Mouse (Mus musculus) intestine, embryonic 14.5 days (tissue): ENCODE measurements around the gene Ear1. TPM values are rescaled to one million over a fixed set of nuclear protein-coding genes. Genes with fewer than 3 reads are reported as not detected.
"Not testable (repeated sequence)": the region's sequence is repeated elsewhere in the genome, so short reads cannot be mapped to it uniquely, and the experiment has no call there.

Experiments used
- ATAC-seq: fragments of 200-750 bp; cut with Nextera tagmentation; replicated peaks from 2 replicates; pipeline ENCODE4 v1.8.0; 2017; ENCODE audit warnings: low read depth, moderate number of reproducible peaks, moderate TSS enrichment, moderate library complexity; ENCODE audit not compliant: low FRiP score, low TSS enrichment
- DNase-seq: peaks from one replicate; pipeline ENCODE4 v3.0.0-alpha.2; 2018; ENCODE audit warnings: low spot score
- H3K27ac ChIP-seq: fragments of 300-500 bp; sonication (generic); 2 replicates; pipeline ENCODE4 v1.5.1; 2014; ENCODE audit warnings: low read depth, mild to moderate bottlenecking, control low read depth
- H3K27me3 ChIP-seq: fragments of 300-500 bp; sonication (generic); replicated peaks from 2 replicates; pipeline ENCODE4 v1.6.1; 2014; ENCODE audit warnings: low read length, control low read depth; ENCODE audit not compliant: control insufficient read depth, insufficient read depth
- H3K36me3 ChIP-seq: fragments of 300-500 bp; sonication (generic); 2 replicates; pipeline ENCODE4 v1.6.1; 2014; ENCODE audit warnings: low read length, control low read depth; ENCODE audit not compliant: control insufficient read depth, insufficient read depth
- H3K4me1 ChIP-seq: fragments of 300-500 bp; sonication (generic); replicated peaks from 2 replicates; pipeline ENCODE4 v1.6.1; 2014; ENCODE audit warnings: low read length, control low read depth, mixed read lengths; ENCODE audit not compliant: control insufficient read depth, insufficient read depth
- H3K4me2 ChIP-seq: fragments of 300-500 bp; sonication (generic); 2 replicates; pipeline ENCODE4 v1.6.1; 2014; ENCODE audit warnings: low read length
- H3K4me3 ChIP-seq: fragments of 300-500 bp; sonication (generic); 2 replicates; pipeline ENCODE4 v1.5.1; 2014; ENCODE audit warnings: low read depth, low read length, control low read depth, mixed read lengths
- H3K9ac ChIP-seq: fragments of 300-500 bp; sonication (generic); 2 replicates; pipeline ENCODE4 v1.6.1; 2014; ENCODE audit warnings: mild to moderate bottlenecking, low read length
- H3K9me3 ChIP-seq: fragments of 300-500 bp; sonication (generic); 2 replicates; pipeline ENCODE4 v1.6.1; 2016; ENCODE audit warnings: low read length, control low read depth; ENCODE audit not compliant: control insufficient read depth
- WGBS: fragments of 180-500 bp; shearing (Covaris S2); extraction: QIAGEN DNeasy Blood & Tissue Kit; methylation state at CpG from one replicate; pipeline ENCODE4 v1.1.7; 2014; 5-methylcytosine and 5-hydroxymethylcytosine counted together
- polyA plus RNA-seq: library from polyadenylated mRNA; unstranded; fragments of >200 nt; fragmentation: Nextera tagmentation; extraction: Ambion mirVana; gene quantifications from 2 replicates; pipeline ENCODE4 v1.2.1, GENCODE M21; 2014

Gene Ear1
- polyA plus RNA-seq, 1 experiment from 2014 or later, result not detected

- not testable (repeated sequence) for H3K36me3 ChIP-seq, H3K9ac ChIP-seq, H3K27ac ChIP-seq, DNase-seq, H3K9me3 ChIP-seq, ATAC-seq, H3K4me2 ChIP-seq, H3K27me3 ChIP-seq, H3K4me3 ChIP-seq, H3K4me1 ChIP-seq
- WGBS, result 57% methylated on average over 1 of the region's 2 CpGs
Measured at GRCm38 (mm10) chr14:43821869-43822268, 53.4 kb downstream of the Ear1 start.

GRCm38 (mm10) chr14:43812458-43812857, 62.9 kb downstream of the Ear1 start:
- WGBS, result 80% methylated on average over 8 of the region's 9 CpGs
- H3K27me3 ChIP-seq, H3K4me1 ChIP-seq, ATAC-seq, DNase-seq, H3K27ac ChIP-seq, H3K4me2 ChIP-seq, H3K9me3 ChIP-seq, H3K9ac ChIP-seq, H3K36me3 ChIP-seq, H3K4me3 ChIP-seq: not testable (repeated sequence)

- H3K9me3 ChIP-seq, H3K4me2 ChIP-seq, H3K27me3 ChIP-seq, H3K9ac ChIP-seq, H3K27ac ChIP-seq, DNase-seq, ATAC-seq, H3K4me1 ChIP-seq, H3K36me3 ChIP-seq, H3K4me3 ChIP-seq: not testable (repeated sequence)
- 62% methylated on average over 4 of the region's 4 CpGs for WGBS
Measured at GRCm38 (mm10) chr14:43808142-43808541, 67.2 kb downstream of the Ear1 start.

DNA sequence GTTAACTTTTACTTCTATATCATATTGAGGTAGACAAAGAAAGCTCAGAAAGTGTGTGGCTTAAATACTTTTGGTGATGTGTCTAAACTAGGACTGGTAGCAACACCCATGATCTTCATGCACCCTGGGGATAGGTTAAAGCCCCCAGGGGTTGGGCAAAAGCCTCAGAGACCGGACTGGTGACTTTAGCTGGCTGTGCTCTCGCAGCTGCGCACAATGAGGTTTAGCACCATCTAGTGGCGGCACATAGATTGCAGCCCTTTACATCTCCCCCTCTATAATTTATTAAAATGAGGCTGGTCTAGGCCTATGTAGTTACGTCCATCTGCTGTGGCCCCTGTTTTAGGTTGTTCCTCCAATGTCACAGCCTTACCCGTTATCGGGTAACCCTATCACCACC, 70.9 kb downstream of the Ear1 start:
- H3K9ac ChIP-seq, H3K4me1 ChIP-seq, H3K9me3 ChIP-seq, H3K27ac ChIP-seq, H3K27me3 ChIP-seq, H3K4me2 ChIP-seq, ATAC-seq, H3K4me3 ChIP-seq, DNase-seq, H3K36me3 ChIP-seq: not testable (repeated sequence)
- WGBS, result 8% methylated on average over 6 of the region's 7 CpGs

DNA sequence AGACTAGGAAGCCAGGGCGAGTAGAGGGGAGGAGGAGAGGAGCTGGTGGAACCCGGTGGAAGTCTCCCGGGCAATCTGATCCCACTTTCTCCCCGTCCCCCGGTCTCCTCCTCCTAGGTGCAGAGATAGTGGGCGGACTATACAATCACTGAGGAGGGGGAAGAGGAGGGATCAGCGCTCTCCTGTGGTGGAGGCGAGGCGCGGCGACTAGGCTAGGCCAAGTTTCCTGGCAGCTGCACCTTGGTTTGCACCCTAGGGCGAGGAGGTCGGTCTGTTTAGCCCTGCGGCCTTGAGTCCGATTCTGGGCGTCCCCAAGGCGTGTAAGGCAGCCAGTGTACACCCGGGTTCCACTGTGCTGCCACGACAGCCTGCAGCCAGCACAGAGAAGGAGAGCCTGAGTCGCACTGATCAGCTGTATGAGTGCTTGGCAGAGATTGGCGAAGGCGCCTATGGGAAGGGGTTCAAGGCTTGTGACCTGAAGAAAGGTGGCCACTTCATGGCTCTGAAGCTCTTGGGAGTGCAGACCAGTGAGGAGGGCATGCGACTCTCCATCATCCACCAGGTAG, 78.3 kb downstream of the Ear1 start:
- not testable (repeated sequence) for H3K4me1 ChIP-seq, H3K9ac ChIP-seq, H3K27me3 ChIP-seq, H3K36me3 ChIP-seq, H3K27ac ChIP-seq, H3K9me3 ChIP-seq
- peak overlapping the region; percentile 49 for H3K4me2 ChIP-seq
- peak overlapping the region; percentile 20 for H3K4me3 ChIP-seq
- peak; percentile 47; the same call in 1 of the 2 replicates for ATAC-seq
- peak; percentile 54 for DNase-seq
- WGBS, result 14% methylated on average over 23 of the region's 23 CpGs

DNA sequence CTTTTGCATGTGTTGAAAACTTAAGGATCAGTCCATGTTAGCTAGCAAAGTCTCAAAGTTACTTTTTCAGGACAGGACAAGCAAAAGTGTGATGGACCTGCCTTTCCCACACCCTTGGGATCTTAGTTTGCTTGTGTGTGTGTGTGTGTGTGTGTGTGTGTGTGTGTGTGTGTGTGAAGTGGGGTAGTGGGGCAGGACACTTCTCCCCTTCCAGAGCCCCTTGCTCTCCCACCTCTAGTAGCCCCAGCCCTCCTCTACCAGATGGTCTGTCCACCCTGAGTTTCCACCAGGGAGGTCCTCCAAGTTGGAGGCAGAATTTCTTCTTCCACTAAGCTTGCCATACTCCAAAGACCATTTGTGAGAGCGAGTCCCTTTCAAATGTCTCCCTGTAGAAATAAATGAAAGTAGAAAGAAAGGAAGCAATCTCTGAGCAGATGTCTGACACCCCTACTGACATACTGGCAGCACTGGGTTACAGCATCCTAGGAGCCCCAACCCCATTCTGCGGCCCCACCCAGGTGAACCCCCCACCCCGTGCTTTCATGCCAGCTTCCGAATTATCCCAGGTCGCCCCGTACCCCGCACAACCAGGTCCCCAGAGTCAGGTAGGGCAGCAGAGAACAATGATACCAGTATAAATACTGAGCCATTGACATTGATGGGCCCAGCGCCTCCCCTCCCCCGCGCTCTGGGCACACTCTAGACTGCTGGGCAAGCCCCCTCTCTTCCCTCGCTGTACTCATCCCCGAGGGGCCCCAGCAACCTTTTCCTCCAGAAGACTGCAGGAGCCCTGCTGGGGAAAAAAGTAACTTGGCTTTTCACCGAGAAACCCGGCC, 79.0 kb downstream of the Ear1 start:
- Histone ChIP-seq H3K4me2 (peak overlapping the region; percentile 49), H3K4me1 (no peaks in the 10 kb centered on the region), H3K9me3 (no peaks in the 10 kb centered on the region), H3K9ac (no peak overlapping the region), H3K4me3 (peak overlapping the region; percentile 20), H3K36me3 (no peaks in the 10 kb centered on the region), H3K27ac (no peak overlapping the region), H3K27me3 (no peaks in the 10 kb centered on the region)
- ATAC-seq, result peak; percentile 62; the same call in 1 of the 2 replicates
- no peak for DNase-seq
- 20% methylated on average over 13 of the region's 14 CpGs for WGBS

- H3K4me1 ChIP-seq, H3K9ac ChIP-seq, H3K27me3 ChIP-seq, H3K4me3 ChIP-seq, H3K4me2 ChIP-seq, ATAC-seq, H3K9me3 ChIP-seq, H3K27ac ChIP-seq, H3K36me3 ChIP-seq, DNase-seq: not testable (repeated sequence)
- 42% methylated on average over 5 of the region's 5 CpGs for WGBS
Measured at GRCm38 (mm10) chr14:43793811-43794210, 81.5 kb downstream of the Ear1 start.

- H3K4me1 ChIP-seq, H3K9ac ChIP-seq, H3K27me3 ChIP-seq, H3K4me3 ChIP-seq, H3K36me3 ChIP-seq, H3K27ac ChIP-seq, H3K9me3 ChIP-seq, H3K4me2 ChIP-seq, DNase-seq, ATAC-seq: not testable (repeated sequence)
- WGBS, result 90% methylated on average over 3 of the region's 3 CpGs
Measured at GRCm38 (mm10) chr14:43784645-43785044, 90.7 kb downstream of the Ear1 start, which contains the start of gene Gm8180. Gene Gm8180, minus strand, starts transcription at chr14:43784745.
